Mouse (Mus musculus) hindbrain, embryonic 11.5 days (tissue): ENCODE data around the gene Scp2. TPM values are rescaled to one million over a fixed set of nuclear protein-coding genes. Genes with fewer than 3 reads are reported as not detected.
A peak's percentile ranks its signal among the peaks of the same experiment; 100 is the strongest.

ENCODE experiments used
- ATAC-seq: fragments of 200-750 bp; cut with Nextera tagmentation; 2 replicates; pipeline ENCODE4 v1.8.0; 2017; ENCODE audit warnings: mild to moderate bottlenecking, moderate TSS enrichment, moderate library complexity; ENCODE audit not compliant: low FRiP score
- DNase-seq: peaks from one replicate; pipeline ENCODE4 v3.0.0-alpha.2; 2015; ENCODE audit warnings: low spot score
- H3K27ac ChIP-seq: fragments of 300-500 bp; sonication (generic); 2 replicates; pipeline ENCODE4 v1.5.1; 2014; ENCODE audit warnings: mild to moderate bottlenecking, low read depth, low read length
- H3K27me3 ChIP-seq: fragments of 300-500 bp; sonication (generic); 2 replicates; pipeline ENCODE4 v1.6.1; 2014; ENCODE audit warnings: mild to moderate bottlenecking, low read length, moderate library complexity, mixed read lengths; ENCODE audit not compliant: control insufficient read depth, insufficient read depth
- H3K36me3 ChIP-seq: fragments of 300-500 bp; sonication (generic); 2 replicates; pipeline ENCODE4 v1.6.1; 2014; ENCODE audit warnings: mild to moderate bottlenecking, low read length, moderate library complexity, mixed read lengths; ENCODE audit not compliant: control insufficient read depth, insufficient read depth
- H3K4me1 ChIP-seq: fragments of 300-500 bp; sonication (generic); replicated peaks from 2 replicates; pipeline ENCODE4 v1.6.1; 2014; ENCODE audit warnings: low read length, mixed read lengths; ENCODE audit not compliant: control insufficient read depth, insufficient read depth
- H3K4me2 ChIP-seq: fragments of 300-500 bp; sonication (generic); replicated peaks from 2 replicates; pipeline ENCODE4 v1.6.1; 2014; ENCODE audit warnings: mild to moderate bottlenecking, low read depth, low read length
- H3K4me3 ChIP-seq: fragments of 300-500 bp; sonication (generic); 2 replicates; pipeline ENCODE4 v1.5.1; 2014; ENCODE audit warnings: low read depth, low read length
- H3K9ac ChIP-seq: fragments of 300-500 bp; sonication (generic); 2 replicates; pipeline ENCODE4 v1.6.1; 2014; ENCODE audit warnings: low read depth, low read length
- H3K9me3 ChIP-seq: fragments of 300-500 bp; sonication (generic); 2 replicates; pipeline ENCODE4 v1.6.1; 2016; ENCODE audit warnings: low read length; ENCODE audit not compliant: control insufficient read depth
- WGBS: fragments of 180-500 bp; shearing (Covaris S2); extraction: QIAGEN DNeasy Blood & Tissue Kit; methylation state at CpG from one replicate; pipeline ENCODE4 v1.1.7; 2014; 5-methylcytosine and 5-hydroxymethylcytosine counted together
- polyA plus RNA-seq: library from polyadenylated mRNA; unstranded; fragments of >200 nt; fragmentation: Nextera tagmentation; extraction: Ambion mirVana; gene quantifications from 2 replicates; pipeline ENCODE4 v1.2.1, GENCODE M21; 2014

Scp2 gene
- polyA plus RNA-seq, 1 experiment from 2014 or later: 207 TPM

- Histone ChIP-seq H3K4me3 (peak overlapping the region; percentile 38), H3K27ac (no peak overlapping the region), H3K4me1 (no peaks in the 10 kb centered on the region), H3K9ac (peak overlapping the region; percentile 21), H3K36me3 (no peaks in the 10 kb centered on the region), H3K9me3 (no peaks in the 10 kb centered on the region), H3K27me3 (no peaks in the 10 kb centered on the region), H3K4me2 (peak overlapping the region; percentile 50)
- DNase-seq (peak; percentile 93), ATAC-seq (peak; percentile 90)
- whole genome bisulfite sequencing: 13% methylated on average over 43 of the region's 45 CpGs
Observed at GRCm38 (mm10) chr4:108117924-108118876, 26.6 kb downstream of the Scp2 start.

- Histone ChIP-seq H3K27me3 (no peaks in the 10 kb centered on the region), H3K4me2 (no peak overlapping the region), H3K4me3 (no peak overlapping the region), H3K9me3 (no peaks in the 10 kb centered on the region), H3K4me1 (no peaks in the 10 kb centered on the region), H3K9ac (no peak overlapping the region), H3K36me3 (no peaks in the 10 kb centered on the region), H3K27ac (no peak overlapping the region)
- ATAC-seq (no peak), DNase-seq (peak; percentile 2)
- 91% methylated on average over 8 of the region's 8 CpGs for WGBS
Observed at GRCm38 (mm10) chr4:108117488-108117887, 27.3 kb downstream of the Scp2 start.

GRCm38 (mm10) chr4:108116466-108116865 is 28.3 kb downstream of the Scp2 start:
- WGBS: 87% methylated on average over 2 of the region's 2 CpGs
- Histone ChIP-seq H3K27ac (no peak overlapping the region), H3K9ac (no peak overlapping the region), H3K4me2 (no peak overlapping the region), H3K4me3 (no peak overlapping the region), H3K27me3 (no peaks in the 10 kb centered on the region), H3K4me1 (no peaks in the 10 kb centered on the region), H3K36me3 (no peaks in the 10 kb centered on the region), H3K9me3 (no peaks in the 10 kb centered on the region)
- no peak for ATAC-seq
- DNase-seq: no peak

- no peak for ATAC-seq
- no peaks in the 10 kb centered on the region for H3K9me3 ChIP-seq
- H3K27me3 ChIP-seq: no peaks in the 10 kb centered on the region
- no peak overlapping the region for H3K4me3 ChIP-seq
- H3K4me2 ChIP-seq: no peak overlapping the region
- no peak for DNase-seq
- H3K27ac ChIP-seq: no peak overlapping the region
- H3K36me3 ChIP-seq: no peaks in the 10 kb centered on the region
- no peak overlapping the region for H3K9ac ChIP-seq
- no peaks in the 10 kb centered on the region for H3K4me1 ChIP-seq
- WGBS: 87% methylated on average over 2 of the region's 2 CpGs
Observed at GRCm38 (mm10) chr4:108110706-108111105, 34.1 kb downstream of the Scp2 start.

- DNase-seq (no peak), ATAC-seq (no peak)
- Histone ChIP-seq H3K4me3 (no peak overlapping the region), H3K36me3 (no peaks in the 10 kb centered on the region), H3K9ac (no peak overlapping the region), H3K27ac (no peak overlapping the region), H3K27me3 (no peaks in the 10 kb centered on the region), H3K4me1 (no peaks in the 10 kb centered on the region), H3K9me3 (no peaks in the 10 kb centered on the region), H3K4me2 (no peak overlapping the region)
- WGBS: 96% methylated on average over 7 of the region's 7 CpGs
Observed at GRCm38 (mm10) chr4:108109728-108110127, 35.1 kb downstream of the Scp2 start.

GRCm38 (mm10) chr4:108096345-108096744 is 48.5 kb downstream of the Scp2 start, which contains the start of gene Podn:
Gene Podn (minus strand): TSS chr4:108096445.
- no peak within 1 kb of the TSS for H3K27ac ChIP-seq
- 91% methylated on average over 4 of the region's 4 CpGs for WGBS
- no peaks in the 10 kb centered on the region for H3K36me3 ChIP-seq
- ATAC-seq (no peak), DNase-seq (no peak)
- H3K9ac ChIP-seq: no peak within 1 kb of the TSS
- no peak within 1 kb of the TSS for H3K4me2 ChIP-seq
- H3K4me3 ChIP-seq: no peak within 1 kb of the TSS
- no peaks in the 10 kb centered on the region for H3K9me3 ChIP-seq
- H3K4me1 ChIP-seq: no peaks in the 10 kb centered on the region
- no peaks in the 10 kb centered on the region for H3K27me3 ChIP-seq

GRCm38 (mm10) chr4:108092741-108093397 is 51.9 kb downstream of the Scp2 start:
- no peak for ATAC-seq
- no peak overlapping the region for H3K9ac ChIP-seq
- no peaks in the 10 kb centered on the region for H3K36me3 ChIP-seq
- H3K9me3 ChIP-seq: no peaks in the 10 kb centered on the region
- no peaks in the 10 kb centered on the region for H3K4me1 ChIP-seq
- H3K4me3 ChIP-seq: no peak overlapping the region
- DNase-seq: no peak
- H3K4me2 ChIP-seq: no peak overlapping the region
- 85% methylated on average over 6 of the region's 6 CpGs for WGBS
- no peaks in the 10 kb centered on the region for H3K27me3 ChIP-seq
- no peak overlapping the region for H3K27ac ChIP-seq

GRCm38 (mm10) chr4:108083993-108084392 is 60.8 kb downstream of the Scp2 start:
- Histone ChIP-seq H3K27ac (no peak overlapping the region), H3K36me3 (no peaks in the 10 kb centered on the region), H3K4me2 (no peak overlapping the region), H3K4me1 (no peaks in the 10 kb centered on the region), H3K4me3 (no peak overlapping the region), H3K27me3 (no peaks in the 10 kb centered on the region), H3K9ac (no peak overlapping the region), H3K9me3 (no peaks in the 10 kb centered on the region)
- no peak for ATAC-seq
- DNase-seq: no peak
- WGBS: 86% methylated on average over 2 of the region's 2 CpGs
